Mouse (Mus musculus): Measurements from ENCODE around the gene Fam90a1a. TPM values are rescaled to one million over a fixed set of nuclear protein-coding genes. Genes with fewer than 3 reads are reported as not detected.
A peak's percentile ranks its signal among the peaks of the same experiment; 100 is the strongest.
"Not testable (repeated sequence)": the region's sequence is repeated elsewhere in the genome, so short reads cannot be mapped to it uniquely, and the experiment has no call there.

Fam90a1a gene
- not detected in 2 replicates for polyA plus RNA-seq (2016; fragmentation: Nextera tagmentation; extraction: Ambion mirVana)

DNA sequence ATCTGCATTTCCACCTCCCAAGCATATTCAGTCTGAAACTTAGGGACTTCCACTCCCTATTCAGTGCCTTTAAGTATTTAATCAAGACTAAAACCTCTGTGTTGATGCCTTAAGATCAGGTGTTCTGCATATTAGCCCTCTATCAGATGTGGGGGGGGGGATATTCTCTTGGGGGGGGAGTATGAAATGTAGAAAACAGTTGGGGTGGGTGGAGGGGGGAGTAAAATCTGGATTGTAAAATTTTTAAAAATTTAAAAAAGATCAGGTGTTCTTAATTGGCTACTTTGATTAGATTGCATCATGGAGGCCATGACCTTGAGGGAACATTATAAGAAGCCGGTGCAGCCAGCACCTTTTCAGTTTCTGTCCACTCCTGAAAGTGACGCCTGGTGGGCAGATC lies at the start of gene Fam90a1a:
TSS of gene Fam90a1a (plus strand) at position 301 of the 400 bp plus-strand sequence.
- no peak within 1 kb of the TSS for H3K9ac ChIP-seq
- no peak for ATAC-seq (ENCODE audit: low FRiP score, low read depth)
- no peak within 1 kb of the TSS for H3K4me3 ChIP-seq
- 94% methylated on average over 2 of the region's 2 CpGs for whole genome bisulfite sequencing
- no peak within 1 kb of the TSS for H3K27ac ChIP-seq
- H3K27me3 ChIP-seq (replicated peaks), result no peaks in the 10 kb centered on the region
- H3K36me3 ChIP-seq, result no peaks in the 10 kb centered on the region
- no peaks in the 10 kb centered on the region for H3K4me1 ChIP-seq
- no peaks in the 10 kb centered on the region for H3K9me3 ChIP-seq
- H3K4me2 ChIP-seq (replicated peaks), result no peak within 1 kb of the TSS

DNA sequence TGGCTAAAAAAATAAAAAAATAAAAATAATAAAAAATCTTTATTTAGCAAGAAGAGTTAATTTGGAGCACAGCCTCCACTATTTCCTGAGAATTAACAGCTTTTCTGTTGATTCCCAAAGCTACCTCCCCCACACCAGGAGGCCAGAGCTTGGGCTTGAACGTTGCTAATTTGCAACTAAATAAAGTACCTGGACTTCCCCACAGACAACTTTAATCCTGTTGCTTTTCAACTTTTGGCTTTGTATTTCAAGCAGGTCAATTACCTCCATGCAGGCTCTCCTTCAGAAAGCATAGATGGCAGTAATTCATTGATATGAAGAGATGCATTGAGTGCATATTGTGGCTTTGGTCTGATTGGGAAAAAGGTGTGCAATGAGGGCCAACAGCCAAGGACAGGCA lies 46.6 kb upstream of the Fam90a1a start:
- 12% methylated on average over 1 of the region's 1 CpGs for WGBS
- Histone ChIP-seq H3K4me3 (no peak overlapping the region), H3K4me1 (no peaks in the 10 kb centered on the region), H3K4me2 (replicated peaks) (no peak overlapping the region), H3K27ac (no peak overlapping the region), H3K36me3 (no peaks in the 10 kb centered on the region), H3K27me3 (replicated peaks) (no peaks in the 10 kb centered on the region), H3K9ac (no peak overlapping the region), H3K9me3 (no peaks in the 10 kb centered on the region)
- no peak for ATAC-seq (ENCODE audit: low FRiP score, low read depth)

DNA sequence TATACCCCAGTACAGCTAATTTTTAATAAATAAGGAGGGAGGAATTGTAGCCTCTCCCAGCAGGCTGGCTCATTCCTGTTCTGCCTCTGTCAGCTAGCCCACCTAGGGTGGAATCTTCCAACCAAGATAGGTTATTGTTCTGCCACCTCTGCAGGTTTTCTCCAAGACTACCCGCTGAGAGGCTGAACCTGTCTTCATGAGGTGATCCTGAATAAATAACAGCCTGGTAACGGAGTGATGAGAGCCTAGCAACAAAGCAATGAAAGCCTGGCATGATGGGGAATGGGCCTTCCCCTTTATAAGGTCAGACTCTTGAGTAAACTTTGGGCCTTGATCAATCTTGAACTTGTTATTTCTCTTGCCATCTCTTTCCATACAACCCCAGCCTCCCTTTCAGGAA lies 46.0 kb upstream of the Fam90a1a start:
- ATAC-seq (ENCODE audit: low FRiP score, low read depth), result no peak
- Histone ChIP-seq H3K36me3 (no peaks in the 10 kb centered on the region), H3K4me1 (no peaks in the 10 kb centered on the region), H3K27me3 (replicated peaks) (no peaks in the 10 kb centered on the region), H3K4me2 (replicated peaks) (no peak overlapping the region), H3K9me3 (no peaks in the 10 kb centered on the region), H3K27ac (no peak overlapping the region), H3K9ac (no peak overlapping the region), H3K4me3 (no peak overlapping the region)
- WGBS, result 31% methylated on average over 2 of the region's 2 CpGs

DNA sequence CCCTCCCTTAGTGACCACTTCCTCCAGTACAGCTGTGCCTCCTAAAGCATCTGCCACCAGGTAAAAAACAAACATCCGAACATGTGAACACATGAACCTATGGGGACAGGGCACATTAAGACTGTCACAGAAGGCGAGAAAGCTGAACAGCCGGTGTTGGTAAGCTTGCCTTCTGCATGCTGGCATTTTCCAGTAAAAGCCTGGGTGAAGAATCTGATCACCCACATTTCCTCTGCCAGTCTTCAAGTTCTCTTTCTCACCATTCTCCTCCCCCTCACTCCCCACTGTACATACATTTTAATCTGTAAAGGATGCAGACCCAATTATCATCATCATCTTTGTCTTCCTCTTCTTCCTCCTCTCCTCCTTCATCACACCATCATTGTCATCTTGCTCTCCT lies 42.9 kb upstream of the Fam90a1a start:
- no peak overlapping the region for H3K4me3 ChIP-seq
- H3K9ac ChIP-seq, result no peak overlapping the region
- 90% methylated on average over 3 of the region's 3 CpGs for WGBS
- H3K27ac ChIP-seq, result no peak overlapping the region
- no peaks in the 10 kb centered on the region for H3K4me1 ChIP-seq
- H3K4me2 ChIP-seq (replicated peaks), result no peak overlapping the region
- H3K9me3 ChIP-seq, result no peaks in the 10 kb centered on the region
- no peaks in the 10 kb centered on the region for H3K27me3 ChIP-seq (replicated peaks)
- no peak for ATAC-seq (ENCODE audit: low FRiP score, low read depth)
- no peaks in the 10 kb centered on the region for H3K36me3 ChIP-seq

DNA sequence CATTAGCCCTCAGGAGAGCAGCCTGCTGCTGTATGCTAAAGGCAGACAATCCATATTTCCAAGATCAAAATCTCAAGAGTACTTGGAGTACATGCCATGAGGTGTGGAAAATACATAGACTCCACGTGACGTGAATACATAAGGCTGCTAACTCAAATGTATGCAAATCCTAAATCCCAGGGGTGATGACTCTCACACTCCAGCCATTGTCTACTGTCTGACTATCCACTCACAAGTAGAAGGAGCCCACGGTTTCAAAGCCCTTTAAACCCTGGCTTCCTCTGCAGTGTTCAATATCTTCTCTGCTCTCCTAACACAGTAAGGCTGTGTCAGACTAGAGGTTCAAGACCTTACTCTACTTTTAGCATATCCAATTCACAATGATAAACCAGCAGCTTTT lies 27.8 kb upstream of the Fam90a1a start:
- 72% methylated on average over 3 of the region's 3 CpGs for WGBS

DNA sequence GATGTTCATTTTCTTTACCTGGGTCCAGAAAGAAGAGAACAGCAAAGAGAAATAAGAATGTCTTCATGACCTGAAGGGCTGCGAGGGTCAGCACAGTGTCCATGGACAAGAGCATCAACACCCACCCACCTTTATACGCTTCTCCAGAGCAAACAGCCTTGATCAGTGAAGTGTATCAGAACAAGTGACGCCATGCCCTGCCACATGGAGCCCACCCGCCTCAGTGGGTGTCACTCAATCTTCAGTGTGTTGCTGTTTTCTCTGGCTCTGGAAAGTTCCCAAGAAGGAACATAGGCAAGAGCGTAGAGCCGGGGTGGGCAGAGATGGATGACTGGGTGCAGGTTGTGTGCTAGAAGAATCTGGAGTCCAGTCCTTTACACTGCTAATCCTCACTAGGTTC lies 25.9 kb upstream of the Fam90a1a start, which contains the start of gene Defb15:
TSS of gene Defb15 (minus strand) at position 101 of the 400 bp plus-strand sequence.
- ATAC-seq (ENCODE audit: low FRiP score, low read depth), result no peak
- H3K9ac ChIP-seq, result no peak within 1 kb of the TSS
- no peak within 1 kb of the TSS for H3K27ac ChIP-seq
- 0 out of 2 replicates have a peak, but pooled peaks cover 7% of the 10 kb centered on the region for H3K9me3 ChIP-seq
- no peaks in the 10 kb centered on the region for H3K36me3 ChIP-seq
- no peaks in the 10 kb centered on the region for H3K4me1 ChIP-seq
- H3K27me3 ChIP-seq (replicated peaks), result no peaks in the 10 kb centered on the region
- H3K4me2 ChIP-seq (replicated peaks), result no peak within 1 kb of the TSS
- H3K4me3 ChIP-seq, result no peak within 1 kb of the TSS
- 92% methylated on average over 6 of the region's 6 CpGs for WGBS

More for the DNA sequence above, 27.8 kb upstream of the Fam90a1a start:
- not testable (repeated sequence) for H3K36me3 ChIP-seq; H3K9me3 ChIP-seq; H3K27me3 ChIP-seq (replicated peaks); H3K9ac ChIP-seq; H3K4me3 ChIP-seq; ATAC-seq (ENCODE audit: low FRiP score, low read depth); H3K4me2 ChIP-seq (replicated peaks); H3K27ac ChIP-seq; H3K4me1 ChIP-seq

DNA sequence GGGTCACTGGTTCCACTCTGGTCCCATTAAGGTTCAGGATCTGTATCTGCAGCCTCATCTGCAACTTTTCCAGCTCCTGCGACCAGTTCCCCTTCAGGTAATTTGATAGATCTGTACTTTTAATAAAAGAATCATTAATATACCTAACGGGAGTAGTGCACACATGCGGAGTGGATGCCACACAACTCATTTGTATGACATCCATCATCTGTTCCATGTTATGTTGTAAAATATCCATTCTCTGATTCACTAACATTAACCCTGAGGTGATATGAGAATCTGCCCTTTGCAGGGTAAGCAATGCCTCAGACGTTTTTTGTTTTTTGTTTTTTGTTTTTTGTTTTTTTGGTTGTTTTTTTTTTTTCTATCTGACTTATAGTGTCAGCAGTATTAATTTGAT lies 20.5 kb upstream of the Fam90a1a start, which contains the start of gene Defb35:
TSS of gene Defb35 (plus strand) at position 301 of the 400 bp plus-strand sequence.
- H3K4me2 ChIP-seq (replicated peaks); H3K27me3 ChIP-seq (replicated peaks); H3K4me1 ChIP-seq; H3K9me3 ChIP-seq; H3K36me3 ChIP-seq; ATAC-seq (ENCODE audit: low FRiP score, low read depth); H3K4me3 ChIP-seq; H3K27ac ChIP-seq; H3K9ac ChIP-seq: not testable (repeated sequence)
- 92% methylated on average over 4 of the region's 4 CpGs for WGBS

DNA sequence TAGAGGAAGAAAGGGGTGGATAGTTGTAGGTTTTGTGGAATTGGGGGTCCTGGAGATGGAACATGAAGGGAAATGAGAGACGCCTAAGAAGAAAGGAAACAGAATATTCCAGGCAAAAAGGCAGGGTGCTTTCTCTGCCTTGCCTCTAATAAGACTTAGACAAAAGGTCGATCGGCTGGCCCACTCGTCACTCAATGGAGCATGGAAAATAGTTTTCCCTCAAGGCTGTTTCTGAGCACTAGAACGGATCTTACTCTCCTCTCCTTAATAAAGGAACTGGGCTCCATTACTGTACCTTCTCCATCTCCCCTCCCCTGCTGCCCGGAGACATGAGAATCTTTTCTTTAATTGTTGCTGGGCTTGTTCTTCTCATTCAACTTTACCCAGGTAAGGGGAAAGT lies 12.1 kb upstream of the Fam90a1a start, which contains the start of gene Defb13:
TSS of gene Defb13 (plus strand) at position 301 of the 400 bp plus-strand sequence.
- no peak for ATAC-seq (ENCODE audit: low FRiP score, low read depth)
- no peak within 1 kb of the TSS for H3K27ac ChIP-seq
- no peak within 1 kb of the TSS for H3K9ac ChIP-seq
- H3K27me3 ChIP-seq (replicated peaks), result no peaks in the 10 kb centered on the region
- no peak within 1 kb of the TSS for H3K4me2 ChIP-seq (replicated peaks)
- H3K4me3 ChIP-seq, result no peak within 1 kb of the TSS
- 81% methylated on average over 6 of the region's 6 CpGs for WGBS
- H3K36me3 ChIP-seq, result no peaks in the 10 kb centered on the region
- H3K4me1 ChIP-seq, result no peaks in the 10 kb centered on the region
- H3K9me3 ChIP-seq, result no peaks in the 10 kb centered on the region

DNA sequence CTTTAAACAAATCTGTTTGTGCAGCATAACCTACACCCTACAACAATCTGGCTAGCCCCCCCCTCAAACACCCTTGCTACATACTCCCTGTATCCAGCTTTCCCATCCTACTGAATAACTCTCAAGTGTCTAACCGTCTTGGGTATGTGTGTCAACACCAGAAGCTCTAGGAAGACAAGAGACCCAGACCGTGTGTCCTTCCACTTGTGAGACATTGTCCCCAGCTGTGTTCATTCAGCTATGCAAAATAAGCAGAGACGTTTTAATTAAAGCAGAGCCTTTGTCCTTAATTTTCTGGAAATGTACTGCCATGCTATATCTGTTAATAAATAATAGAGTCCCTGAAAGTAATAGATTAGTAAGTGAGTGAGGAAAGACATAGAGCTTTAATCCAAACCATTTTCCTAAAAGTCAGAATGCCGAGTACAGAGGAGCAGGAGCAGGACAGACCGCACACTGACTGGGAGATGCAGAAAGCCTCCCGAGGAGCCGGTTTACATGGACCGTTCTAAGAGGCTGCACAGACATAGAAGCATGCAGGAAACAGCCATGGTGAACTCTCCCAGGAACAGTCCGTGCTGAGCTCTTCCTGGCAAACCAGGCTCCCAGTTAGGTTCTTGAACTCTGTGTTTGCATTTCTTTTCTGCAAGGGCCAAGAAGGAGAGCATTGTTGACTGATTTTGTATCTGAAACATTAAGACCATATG lies 11.1 kb upstream of the Fam90a1a start:
- H3K9me3 ChIP-seq, result no peaks in the 10 kb centered on the region
- no peak overlapping the region for H3K27ac ChIP-seq
- H3K36me3 ChIP-seq, result no peaks in the 10 kb centered on the region
- no peak for ATAC-seq (ENCODE audit: low FRiP score, low read depth)
- 69% methylated on average over 9 of the region's 9 CpGs for WGBS
- no peak overlapping the region for H3K4me2 ChIP-seq (replicated peaks)
- H3K9ac ChIP-seq, result no peak overlapping the region
- no peaks in the 10 kb centered on the region for H3K27me3 ChIP-seq (replicated peaks)
- no peak overlapping the region for H3K4me3 ChIP-seq
- no peaks in the 10 kb centered on the region for H3K4me1 ChIP-seq

DNA sequence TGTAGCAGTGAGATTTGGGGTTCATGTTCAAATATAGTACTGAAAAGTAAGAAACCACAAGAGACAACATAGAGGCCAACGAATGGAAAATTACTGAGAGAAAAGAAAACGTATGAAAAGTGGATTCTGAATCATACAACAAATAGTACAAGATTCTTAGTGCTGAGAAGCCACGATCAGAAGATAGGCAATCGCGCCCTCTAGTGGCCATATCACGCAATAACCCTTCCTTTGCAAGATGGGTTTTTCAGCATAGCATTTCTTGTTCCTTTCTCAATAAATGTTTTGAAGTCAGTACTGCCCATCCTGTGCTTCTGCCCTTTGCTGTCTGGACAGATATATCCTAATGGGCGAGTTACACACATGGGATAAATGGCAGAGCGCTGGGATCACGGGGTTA lies 3.2 kb upstream of the Fam90a1a start:
- no peaks in the 10 kb centered on the region for H3K9me3 ChIP-seq
- H3K4me3 ChIP-seq, result no peak overlapping the region
- no peak overlapping the region for H3K4me2 ChIP-seq (replicated peaks)
- H3K36me3 ChIP-seq, result no peaks in the 10 kb centered on the region
- no peaks in the 10 kb centered on the region for H3K27me3 ChIP-seq (replicated peaks)
- no peaks in the 10 kb centered on the region for H3K4me1 ChIP-seq
- no peak overlapping the region for H3K27ac ChIP-seq
- 0 out of 2 replicates have a peak, but pooled peaks have one; percentile 13 for ATAC-seq (ENCODE audit: low FRiP score, low read depth)
- H3K9ac ChIP-seq, result no peak overlapping the region
- WGBS, result 10% methylated on average over 9 of the region's 9 CpGs

DNA sequence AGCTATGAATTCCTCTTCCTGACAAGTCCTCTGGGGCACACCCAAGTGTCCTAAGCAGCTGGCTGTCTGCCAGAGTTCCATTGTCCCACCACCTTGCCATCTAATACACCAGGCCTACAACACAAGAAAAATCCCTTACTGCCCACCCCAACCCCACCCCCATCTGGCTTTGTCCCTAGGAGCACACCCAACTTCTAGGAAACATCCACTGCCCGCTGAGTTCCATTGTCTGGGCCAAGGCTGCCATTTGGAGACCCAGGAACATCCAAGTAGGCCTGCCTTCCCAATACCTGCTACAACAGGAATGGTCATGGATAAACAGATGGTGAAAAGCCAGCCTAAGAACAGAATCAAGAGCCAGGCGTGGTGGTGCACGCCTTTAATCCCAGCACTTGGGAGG lies 2.2 kb upstream of the Fam90a1a start:
- no peak overlapping the region for H3K4me3 ChIP-seq
- H3K27me3 ChIP-seq (replicated peaks), result no peaks in the 10 kb centered on the region
- WGBS, result 84% methylated on average over 3 of the region's 3 CpGs
- H3K4me1 ChIP-seq, result no peaks in the 10 kb centered on the region
- H3K9me3 ChIP-seq, result no peaks in the 10 kb centered on the region
- H3K9ac ChIP-seq, result no peak overlapping the region
- no peaks in the 10 kb centered on the region for H3K36me3 ChIP-seq
- H3K4me2 ChIP-seq (replicated peaks), result no peak overlapping the region
- ATAC-seq (ENCODE audit: low FRiP score, low read depth), result no peak
- no peak overlapping the region for H3K27ac ChIP-seq

DNA sequence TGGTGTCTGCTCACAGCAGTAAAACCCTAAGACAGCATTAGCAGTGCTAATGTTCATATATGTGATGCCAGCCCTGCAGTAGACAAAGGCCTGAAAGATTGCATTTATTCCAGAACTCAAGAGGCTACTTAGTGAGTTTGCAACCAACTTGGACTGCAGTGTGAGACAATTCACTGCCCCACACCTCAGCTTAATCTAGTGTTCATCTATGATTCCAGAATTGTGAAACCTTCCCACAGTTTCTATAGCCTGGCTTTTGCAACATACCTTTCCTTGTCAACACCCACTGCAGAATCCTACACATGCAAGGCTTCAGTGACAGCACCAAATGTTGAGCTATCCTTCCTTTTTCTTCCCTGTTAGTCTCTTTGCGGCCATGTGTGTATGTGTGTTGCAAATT lies 8.1 kb downstream of the Fam90a1a start:
- H3K4me2 ChIP-seq (replicated peaks), result no peak overlapping the region
- H3K27me3 ChIP-seq (replicated peaks), result no peaks in the 10 kb centered on the region
- no peak for ATAC-seq (ENCODE audit: low FRiP score, low read depth)
- WGBS, result 80% methylated on average over 1 of the region's 1 CpGs
- no peak overlapping the region for H3K4me3 ChIP-seq
- no peaks in the 10 kb centered on the region for H3K9me3 ChIP-seq
- H3K9ac ChIP-seq, result no peak overlapping the region
- no peaks in the 10 kb centered on the region for H3K36me3 ChIP-seq
- H3K27ac ChIP-seq, result no peak overlapping the region
- no peaks in the 10 kb centered on the region for H3K4me1 ChIP-seq

DNA sequence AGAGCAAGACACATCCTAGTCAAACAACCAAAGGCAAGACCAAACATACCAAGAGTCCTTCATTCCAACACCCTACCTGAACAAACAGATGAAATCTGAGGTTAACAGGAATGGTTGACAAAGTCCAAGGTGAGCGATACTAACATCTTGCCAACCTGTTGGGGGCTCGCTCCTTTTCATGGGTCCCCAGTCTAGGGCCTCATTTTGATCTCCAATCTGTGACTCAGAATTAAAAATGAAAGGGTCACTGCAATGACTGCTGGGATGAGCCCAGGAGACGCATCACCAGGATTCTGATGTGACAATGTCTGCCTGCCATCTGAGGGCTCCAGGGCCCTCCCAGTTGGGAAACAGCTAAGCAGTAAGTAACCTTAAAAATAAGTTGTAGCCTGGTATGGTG lies 11.0 kb downstream of the Fam90a1a start, which contains the start of gene Ccdc70:
TSS of gene Ccdc70 (plus strand) at position 301 of the 400 bp plus-strand sequence.
- H3K4me1 ChIP-seq, result no peaks in the 10 kb centered on the region
- no peaks in the 10 kb centered on the region for H3K27me3 ChIP-seq (replicated peaks)
- H3K9ac ChIP-seq, result no peak within 1 kb of the TSS
- 91% methylated on average over 3 of the region's 3 CpGs for WGBS
- no peaks in the 10 kb centered on the region for H3K36me3 ChIP-seq
- ATAC-seq (ENCODE audit: low FRiP score, low read depth), result no peak
- H3K27ac ChIP-seq, result no peak within 1 kb of the TSS
- no peaks in the 10 kb centered on the region for H3K9me3 ChIP-seq
- H3K4me3 ChIP-seq, result no peak within 1 kb of the TSS
- H3K4me2 ChIP-seq (replicated peaks), result no peak within 1 kb of the TSS

Data from neural tube, embryonic 12.5 days (tissue).